Mouse (Mus musculus) induced T-regulatory cell, adult 2 months (primary cell): ENCODE data around the gene Eif4e.

Experiments used
- DNase-seq: peaks from one replicate; pipeline ENCODE4 v3.0.0-alpha.2; 2012; ENCODE audit warnings: low read depth

Eif4e gene

DNA sequence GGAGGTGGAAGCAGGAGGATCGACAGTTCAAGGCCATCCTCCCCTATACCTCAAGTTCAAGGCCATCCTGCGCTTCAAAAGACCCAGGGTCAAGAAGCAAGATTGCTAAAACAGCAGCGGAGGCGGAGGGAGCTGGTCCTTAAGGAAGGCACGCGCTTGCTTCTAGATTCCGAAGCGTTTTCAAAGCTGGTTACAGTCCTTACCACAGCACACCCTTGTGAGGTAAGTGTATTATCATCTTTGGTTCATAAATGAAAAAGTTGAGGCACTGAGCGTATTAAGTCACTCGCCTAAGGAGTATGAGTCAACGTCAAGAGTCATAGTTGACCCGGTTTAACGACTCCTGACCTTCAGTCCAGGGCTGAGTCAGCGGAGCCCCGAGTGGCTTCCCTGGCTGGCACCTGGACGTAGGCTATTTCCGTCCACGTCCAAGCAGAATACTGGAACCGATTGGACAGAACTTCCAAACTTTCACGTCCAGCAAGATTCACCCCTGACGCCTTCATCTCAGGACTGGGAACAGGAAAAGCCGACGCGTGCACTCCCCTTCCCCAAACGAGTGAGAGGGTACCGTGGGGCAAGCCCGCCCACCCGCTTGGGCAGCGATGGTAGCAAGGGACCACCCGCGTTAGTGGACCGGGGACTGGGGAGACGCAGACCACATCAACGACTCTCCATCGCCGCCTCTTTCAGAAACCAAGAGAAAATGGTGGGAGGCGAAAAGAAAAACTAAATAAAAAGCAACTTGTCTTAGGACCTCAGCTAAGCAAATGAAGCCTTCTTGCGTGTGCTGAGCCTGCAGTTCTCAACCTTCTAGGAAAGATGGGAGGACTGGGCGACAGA, at the start of gene Eif4e:
Gene Eif4e (plus strand): TSS at position 107 of the 843 bp plus-strand sequence.
- peak; percentile 65 for DNase-seq

DNA sequence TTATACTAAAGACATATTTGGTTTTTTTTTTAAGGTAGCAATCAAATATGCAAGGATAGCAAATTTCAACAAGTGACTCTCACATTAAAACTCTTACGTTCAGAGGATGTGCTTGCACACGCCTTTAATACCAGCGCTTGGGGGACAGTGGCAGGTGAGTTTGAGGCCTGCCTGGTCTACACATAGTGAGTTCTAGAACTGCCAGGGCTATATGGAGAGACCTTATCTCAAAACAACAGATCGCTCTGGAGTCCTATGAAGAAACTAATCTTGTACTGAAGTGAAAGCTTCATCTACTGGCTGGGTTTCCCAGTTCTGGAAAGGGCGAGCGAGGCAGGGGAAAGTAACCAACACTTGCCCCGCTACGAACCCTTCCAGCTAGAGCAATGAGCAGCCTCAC, 46.5 kb upstream of the Eif4e start:
- no peak for DNase-seq

DNA sequence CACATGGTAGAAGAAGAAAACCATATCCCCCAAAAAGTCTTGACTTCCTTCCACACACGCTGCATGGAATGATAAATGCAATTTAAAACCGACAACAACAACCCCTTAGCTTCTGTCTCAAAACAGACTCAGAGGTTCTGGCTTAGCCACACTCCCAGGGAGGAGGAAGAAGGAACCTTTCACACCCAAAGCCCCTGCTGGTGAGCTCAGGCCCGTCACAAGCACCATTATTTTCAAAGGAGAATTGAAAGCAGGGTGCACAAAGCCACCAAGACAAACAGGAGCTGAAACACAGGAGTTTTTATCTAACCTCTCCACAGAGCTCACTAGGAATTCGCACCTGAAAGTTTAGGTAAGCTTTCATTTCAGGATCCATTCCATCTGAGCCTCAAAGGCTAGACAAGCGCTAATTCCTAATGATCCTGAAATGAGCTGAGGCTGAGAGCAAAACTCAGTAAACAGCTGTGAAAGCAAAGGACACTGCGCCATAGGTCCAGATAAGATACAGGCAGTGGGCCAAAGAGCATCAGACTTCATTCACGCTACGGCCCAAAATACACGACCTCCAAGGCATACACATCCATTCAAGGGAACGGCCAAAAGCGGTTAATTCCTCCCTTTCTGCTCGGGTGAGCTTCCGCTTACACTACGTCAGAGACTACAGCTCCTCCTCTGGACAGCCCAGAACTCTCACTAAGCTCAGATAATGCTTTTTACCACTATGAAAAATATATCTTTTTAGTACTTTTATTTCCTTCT, 44.3 kb upstream of the Eif4e start:
- DNase-seq: no peak

DNA sequence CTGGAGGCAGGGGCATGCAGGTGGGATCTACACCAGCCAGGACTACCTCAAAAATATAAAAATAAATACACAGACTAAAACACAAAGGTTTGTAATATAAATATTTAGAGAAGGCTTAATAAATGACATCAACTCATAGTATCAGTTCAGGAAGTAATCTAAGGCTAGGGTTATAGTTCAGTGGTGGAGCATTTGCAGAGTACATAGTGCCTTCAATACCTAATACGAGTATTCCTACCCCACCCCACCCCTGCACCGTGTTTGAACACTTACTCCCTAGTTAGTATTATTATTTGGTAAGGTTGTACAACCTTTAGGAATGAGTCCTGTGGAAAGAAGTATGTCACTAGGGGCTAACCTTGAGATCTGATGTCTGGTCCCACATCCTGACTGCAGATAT, 42.7 kb upstream of the Eif4e start:
- no peak for DNase-seq

DNA sequence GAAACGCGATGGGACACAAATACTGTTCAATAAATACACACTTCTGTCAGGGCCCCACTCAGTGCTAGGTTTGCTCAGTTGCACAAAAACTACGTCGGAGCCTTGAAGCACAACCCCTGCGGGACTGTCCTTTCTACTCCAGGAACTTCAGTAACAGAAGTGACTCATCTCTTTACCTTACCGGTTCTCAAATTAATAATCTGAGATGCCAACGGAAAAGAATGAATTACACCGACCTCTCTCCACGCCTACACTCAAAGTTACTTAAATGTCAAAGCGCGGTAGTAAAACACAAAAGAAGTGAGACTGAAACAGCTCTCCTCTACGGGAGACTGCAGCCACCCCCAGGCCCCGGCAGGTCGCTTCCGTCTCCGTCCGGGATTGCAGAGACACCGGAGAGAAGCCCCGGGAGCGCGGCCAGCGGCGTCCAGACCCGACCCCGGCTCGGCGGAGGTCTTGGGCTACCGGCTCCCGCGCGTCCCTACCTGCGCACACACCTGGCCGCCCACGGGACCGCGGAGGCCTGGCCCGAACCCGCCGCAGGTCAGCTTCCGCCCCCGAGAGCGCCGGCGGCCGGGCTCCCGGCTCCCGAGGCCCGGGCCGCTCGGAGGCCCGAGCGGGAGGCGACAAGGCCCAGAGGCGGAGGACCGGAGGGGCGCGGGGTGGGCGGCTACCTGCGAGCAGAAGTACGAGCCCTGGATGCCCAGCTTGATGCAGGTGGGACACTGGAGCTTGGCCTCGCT, 37.2 kb upstream of the Eif4e start:
- DNase-seq: peak; percentile 69

DNA sequence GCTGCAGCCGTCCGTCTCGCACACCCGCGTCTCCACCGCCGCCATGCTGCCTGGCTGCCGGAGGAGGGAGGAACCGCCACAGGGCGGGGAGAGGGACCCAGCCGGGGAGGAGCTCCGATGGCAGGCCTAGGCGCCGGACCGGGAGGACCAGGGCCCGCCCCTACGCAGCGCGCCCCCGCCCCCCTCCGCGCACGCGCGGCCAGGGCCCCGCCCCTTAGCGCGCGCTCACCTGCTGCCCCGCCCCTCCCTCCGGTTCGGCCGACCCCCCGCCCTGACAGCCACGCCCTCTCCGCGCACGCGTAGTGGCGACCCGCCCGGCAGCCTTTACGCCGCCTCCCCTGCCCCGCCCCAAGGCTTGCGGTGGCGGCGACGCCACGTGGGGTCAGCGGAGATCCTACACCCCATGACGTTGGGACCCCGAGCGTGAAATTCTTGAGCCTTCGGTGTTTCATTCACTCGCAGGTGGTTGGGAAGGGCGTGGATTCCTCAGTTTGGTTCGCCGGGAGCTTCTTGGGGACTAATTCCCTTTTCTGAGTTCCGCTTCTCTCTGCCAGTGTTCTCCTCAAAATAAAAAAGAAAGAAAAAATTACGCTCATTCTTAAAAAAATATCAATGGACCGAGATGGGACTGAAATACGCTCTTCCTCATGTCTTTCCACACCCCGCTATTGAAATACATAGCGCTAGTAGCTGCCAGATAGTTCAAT, 36.5 kb upstream of the Eif4e start, which contains the start of gene Metap1:
Gene Metap1 (minus strand): TSS at position 189 of the 707 bp plus-strand sequence.
- DNase-seq: peak; percentile 96

DNA sequence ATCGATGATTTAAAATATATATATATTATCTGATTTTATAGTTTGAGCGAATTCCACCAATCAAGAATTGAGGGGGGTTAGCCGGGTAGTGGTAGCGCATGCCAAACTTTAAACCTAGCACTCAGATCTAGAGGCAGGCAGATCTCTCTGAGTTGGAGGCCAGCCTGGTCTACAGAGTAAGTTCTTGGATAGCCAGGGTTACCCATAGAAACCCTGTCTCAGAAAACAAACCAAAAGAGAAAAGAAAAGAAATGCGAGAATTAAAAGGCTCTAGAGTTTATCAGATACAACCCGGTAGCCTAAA, 36.0 kb upstream of the Eif4e start:
- peak; percentile 34 for DNase-seq

DNA sequence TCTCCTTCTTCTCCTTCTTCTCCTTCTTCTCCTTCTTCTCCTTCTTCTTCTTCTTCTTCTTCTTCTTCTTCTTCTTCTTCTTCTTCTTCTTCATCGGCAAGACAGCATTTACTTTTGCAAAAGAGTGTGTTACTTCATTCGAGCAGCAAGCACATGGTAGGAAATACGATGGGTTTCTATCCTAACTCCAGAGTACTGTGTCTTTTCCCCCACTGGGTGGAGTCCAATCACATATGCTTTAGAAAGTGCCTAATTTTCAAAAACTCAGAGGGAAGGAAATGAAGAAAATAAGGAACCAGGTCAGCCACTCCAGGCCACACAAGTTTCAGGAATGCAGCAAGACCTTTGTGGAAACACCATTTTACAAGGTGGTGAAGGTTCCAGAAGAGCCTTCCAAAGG, 32.3 kb upstream of the Eif4e start:
- no peak for DNase-seq

DNA sequence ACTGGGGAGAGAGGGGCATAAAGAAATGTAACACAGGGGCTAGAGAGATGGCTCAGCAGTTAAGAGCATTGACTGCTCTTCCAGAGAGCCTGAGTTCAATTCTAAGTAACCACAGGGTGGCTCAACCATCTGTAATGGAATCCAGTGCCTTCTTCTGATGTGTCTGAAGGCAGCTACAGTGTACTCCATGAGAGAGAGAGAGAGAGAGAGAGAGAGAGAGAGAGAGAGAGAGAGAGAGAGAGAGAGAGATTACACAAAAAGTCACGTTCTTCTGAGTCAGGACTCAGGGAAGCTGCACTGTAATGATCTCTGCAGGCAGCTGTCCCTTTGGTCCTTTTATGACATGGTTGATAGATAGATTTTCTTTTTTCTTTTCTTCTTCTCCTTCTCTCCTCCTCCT, 31.4 kb upstream of the Eif4e start:
- DNase-seq: no peak

DNA sequence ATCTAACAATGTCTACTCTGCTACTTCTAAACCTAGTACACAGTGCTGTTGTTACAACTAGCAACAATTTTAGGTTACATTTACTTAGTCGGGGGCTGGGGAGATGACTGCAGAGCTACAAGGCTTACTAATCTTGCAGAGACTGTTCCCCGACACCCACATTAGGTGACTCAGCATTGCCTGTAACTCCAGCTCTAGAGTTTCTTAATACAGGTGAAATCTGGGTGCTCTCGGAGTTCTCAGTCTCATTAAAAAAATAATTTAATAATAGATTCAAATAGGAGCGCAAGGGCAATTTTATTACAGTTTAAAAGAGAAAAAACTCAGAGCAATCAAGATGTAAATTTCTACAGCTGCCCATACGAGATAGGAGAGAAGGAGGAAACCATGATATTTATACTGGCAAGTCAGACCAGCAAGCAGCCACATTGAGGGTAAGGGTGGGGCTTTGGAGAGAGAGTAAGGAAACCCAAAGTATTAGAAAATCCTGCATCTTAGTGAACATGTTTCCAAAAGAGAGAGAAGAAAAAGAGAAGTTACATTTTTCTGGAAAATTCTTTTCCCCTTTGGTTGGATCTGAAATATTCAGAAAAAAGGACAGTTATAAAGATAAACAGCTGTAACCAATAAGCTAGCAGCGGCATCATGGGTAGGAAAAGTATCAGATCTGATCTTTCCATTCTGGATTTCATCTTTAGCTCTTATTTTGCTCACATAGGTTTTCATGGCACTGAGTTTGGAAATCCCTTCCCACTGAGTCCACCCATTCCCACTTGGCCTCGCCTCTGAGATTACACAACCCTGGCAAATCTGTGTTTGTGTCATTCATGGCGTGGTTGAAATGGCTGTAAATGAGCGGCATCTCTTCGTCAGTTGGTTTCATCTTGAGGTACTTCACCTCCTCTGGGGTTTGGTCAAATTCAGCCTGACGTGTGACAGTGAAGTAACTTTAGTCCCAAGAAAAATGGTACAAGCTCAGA, 30.5 kb upstream of the Eif4e start:
- DNase-seq: no peak

DNA sequence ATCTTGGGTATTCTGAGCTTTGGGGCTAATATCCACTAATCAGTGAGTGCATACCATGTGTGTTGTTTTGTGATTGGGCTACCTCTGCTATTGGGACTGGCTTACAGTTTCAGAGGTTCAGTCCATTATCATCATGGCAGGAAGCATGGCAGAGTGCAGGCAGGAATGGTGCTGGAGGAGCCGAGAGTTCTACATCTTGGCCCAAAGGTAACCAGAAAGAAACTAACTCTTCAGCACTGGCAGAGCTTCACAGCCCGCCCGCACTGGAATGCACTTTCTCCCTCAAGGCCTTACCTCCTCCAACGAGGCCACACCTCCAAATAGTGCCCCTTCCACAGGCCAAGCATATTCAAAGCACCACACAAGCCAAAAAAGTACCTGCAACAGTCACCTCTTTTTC, 27.2 kb upstream of the Eif4e start:
- no peak for DNase-seq

DNA sequence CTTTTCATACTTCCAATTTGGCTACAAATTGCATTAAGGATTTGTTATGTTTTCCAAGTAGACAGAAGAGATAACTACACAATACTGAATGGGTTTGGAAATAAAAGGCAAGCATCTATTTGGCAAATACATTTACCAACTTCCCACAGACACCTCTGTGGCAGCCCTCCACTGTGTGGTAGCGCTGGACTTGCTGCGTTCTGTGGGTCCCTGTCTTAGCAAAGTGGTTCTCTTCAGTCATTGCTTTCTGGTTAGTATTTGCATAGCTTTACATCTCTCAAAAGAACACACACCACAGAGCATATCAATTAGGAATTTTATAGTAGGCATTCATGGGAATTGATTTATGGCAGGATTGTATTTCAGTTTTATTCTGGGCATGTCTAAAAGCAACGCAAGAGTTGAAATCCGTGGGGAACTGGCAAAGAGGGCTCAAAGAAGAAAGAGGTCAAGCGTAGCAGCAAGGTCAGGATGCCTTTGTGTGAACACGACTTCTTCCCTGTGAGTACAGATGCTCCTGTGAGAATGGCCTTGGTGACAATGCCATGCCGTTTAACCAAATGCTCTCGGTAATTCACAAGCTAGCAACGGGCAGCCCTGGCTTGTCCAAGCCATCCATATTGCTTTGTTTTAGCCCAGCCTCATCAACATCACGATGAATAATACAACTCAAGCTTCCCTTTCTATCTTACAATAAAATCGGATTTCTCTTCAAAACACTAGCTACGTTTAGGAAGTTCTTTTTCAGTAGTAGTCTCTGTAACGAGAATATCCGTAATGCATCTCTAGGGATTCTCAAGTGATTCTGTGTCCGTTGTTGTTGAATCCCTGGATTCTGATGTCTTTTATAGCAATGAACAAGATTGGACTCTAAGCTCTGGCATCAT, 25.9 kb upstream of the Eif4e start:
- no peak for DNase-seq

DNA sequence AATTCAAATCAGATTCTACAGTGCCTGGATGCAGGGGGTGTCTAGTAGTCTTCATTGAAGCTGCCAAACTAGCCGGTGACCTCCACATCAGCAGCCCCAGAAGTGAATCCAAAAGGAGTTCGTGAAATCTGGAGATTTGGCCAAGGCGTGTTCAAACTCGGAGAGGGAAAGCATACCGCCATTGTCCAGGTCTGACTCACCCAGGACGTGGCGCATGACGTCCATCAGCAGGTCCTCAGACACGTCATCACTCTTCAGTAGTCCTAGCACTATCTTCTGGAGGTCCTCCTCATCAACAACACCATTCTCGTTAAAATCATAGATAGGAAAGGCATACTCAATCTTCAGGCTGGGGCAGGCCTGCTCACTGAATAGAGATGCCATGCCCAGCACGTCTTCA, 22.2 kb upstream of the Eif4e start:
- DNase-seq: no peak

DNA sequence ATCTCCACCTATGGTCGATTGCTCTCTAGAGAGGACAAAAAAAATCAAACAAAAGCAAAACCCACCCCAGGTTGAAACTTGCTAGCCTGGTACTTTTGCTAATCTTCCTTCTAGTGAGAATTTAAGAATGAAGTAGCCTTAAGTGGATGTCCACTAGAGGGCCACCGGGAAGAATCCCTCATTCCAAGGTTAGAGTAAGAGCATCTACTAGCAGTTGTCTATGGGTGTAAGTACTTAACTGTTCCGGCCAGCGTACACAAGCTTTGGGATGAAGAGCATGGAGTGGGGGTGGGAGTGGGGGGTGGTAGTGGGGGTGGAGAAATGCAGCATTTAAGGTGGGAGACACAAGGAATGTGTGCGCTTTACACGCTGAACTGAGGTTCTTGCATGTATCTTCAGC, 19.2 kb upstream of the Eif4e start:
- no peak for DNase-seq

DNA sequence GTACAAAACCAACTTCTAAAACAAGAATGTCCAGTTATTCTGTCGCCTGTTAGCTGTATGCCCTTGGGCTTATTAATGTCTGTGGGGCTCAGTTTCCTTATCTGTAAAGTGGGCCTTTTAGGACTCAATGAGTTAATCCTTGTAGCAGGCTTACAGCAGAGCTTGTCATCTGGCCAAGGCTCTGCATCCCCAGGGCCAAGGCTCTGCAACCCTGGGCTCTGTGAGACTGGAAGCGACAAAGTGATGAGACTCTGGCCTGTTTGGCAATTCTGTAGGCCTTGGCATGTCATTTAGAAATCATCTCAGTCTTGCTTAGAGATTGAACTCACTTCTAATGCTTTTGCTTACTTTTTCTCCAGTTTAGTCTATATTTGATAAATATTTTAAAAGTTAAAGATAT, 16.4 kb upstream of the Eif4e start:
- DNase-seq: no peak

DNA sequence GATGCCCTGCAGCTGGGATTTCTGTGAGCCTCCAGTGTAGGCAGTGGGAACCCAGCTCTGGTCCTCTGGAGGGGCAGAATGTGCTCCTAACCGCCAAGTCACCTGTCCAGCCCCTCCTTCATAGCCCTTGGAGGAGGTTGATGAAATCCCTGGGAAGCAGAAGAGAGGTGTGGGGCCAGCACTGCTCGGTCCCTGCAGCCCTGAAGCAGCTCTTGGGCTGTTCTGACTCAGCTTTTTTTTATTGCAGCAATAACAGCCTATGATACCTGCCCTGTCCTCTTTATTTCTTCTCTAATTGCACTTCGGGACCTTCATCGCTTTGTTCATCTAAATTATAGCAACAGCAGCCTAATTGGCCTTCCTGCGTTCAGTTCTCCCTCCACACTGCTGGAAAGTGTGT, 15.5 kb upstream of the Eif4e start:
- no peak for DNase-seq

DNA sequence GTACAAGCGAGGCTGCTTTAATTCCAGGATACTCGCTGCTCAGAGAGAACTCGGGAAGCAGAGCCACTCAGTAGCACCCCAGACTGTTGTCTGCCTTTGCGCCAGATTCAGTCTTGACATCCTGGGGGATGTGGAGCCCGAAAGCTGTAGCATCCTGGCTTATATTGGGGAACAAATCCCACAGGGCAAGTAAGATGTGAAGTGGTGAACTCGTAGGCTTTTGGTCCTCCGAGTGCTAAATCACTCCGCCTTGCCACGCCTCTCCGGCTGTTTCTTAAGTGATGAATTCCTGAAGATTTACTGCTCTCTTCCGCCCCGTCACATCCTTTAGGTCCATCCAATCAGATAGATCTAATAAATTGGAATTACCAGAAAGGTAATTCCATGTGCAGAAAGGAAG, 12.7 kb upstream of the Eif4e start:
- DNase-seq: no peak

DNA sequence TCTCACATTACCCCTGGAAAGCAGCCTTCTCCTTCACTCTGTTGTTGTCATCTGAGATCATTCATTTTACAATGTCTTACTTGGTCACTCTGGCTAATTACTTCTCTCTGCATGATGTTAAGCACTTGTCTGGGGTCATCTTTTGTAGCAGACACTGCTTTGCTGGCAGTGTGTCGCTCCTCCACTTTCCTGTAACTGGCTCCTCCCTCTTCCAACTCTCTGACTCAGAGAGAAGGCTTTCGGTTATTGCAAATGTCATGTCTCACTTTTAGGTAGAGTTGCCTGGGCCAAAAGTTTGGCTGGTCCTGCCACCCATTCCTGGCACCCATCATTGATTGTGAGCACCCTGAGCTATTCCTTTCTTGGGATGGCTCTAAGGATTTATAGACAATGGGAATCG, 11.2 kb upstream of the Eif4e start:
- DNase-seq: no peak

DNA sequence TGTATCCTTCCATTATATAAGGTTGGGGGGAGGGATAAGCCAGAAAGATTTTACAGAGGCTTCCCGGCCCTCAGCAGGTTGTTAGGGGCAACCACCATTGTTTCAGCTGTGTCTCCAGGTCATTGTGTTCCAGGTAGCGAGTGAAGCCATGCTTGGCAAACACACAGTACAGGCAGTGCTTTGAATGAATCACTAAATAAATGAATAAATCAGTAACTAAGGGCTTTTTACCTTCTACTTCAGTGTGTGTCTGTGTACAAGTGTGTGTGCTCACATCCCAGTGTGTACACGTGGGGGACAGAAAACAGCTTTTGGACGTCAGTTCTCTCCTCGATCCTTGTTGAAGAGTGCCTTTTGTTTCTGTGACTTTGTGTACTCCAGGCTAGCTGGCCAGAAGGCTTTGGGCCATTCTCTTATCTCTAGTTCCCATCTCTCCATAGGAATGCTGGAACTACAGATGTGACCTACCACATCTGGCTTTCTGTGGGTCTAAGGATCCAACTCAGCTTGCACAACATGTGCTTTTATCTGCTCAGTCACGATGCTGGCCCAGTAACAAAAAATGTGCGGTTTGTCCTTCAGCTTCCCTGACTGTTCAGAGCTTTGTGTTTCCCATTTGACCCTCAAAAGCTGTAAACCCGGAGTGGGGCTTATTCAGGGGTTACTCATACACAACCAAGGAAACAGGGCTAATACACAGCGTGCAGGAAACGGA, 10.2 kb upstream of the Eif4e start:
- DNase-seq: no peak
